Mouse (Mus musculus) stomach, embryonic 14.5 days (tissue): Measurements from ENCODE around the gene Prdm16. TPM values are rescaled to one million over a fixed set of nuclear protein-coding genes. Genes with fewer than 3 reads are reported as not detected.
A peak's percentile ranks its signal among the peaks of the same experiment; 100 is the strongest.

Experiments used
- ATAC-seq: fragments of 200-750 bp; cut with Nextera tagmentation; 2 replicates; pipeline ENCODE4 v1.8.0; 2017; ENCODE audit warnings: low read depth, moderate TSS enrichment; ENCODE audit not compliant: insufficient number of reproducible peaks, insufficient read depth, low FRiP score
- H3K27ac ChIP-seq: fragments of 300-500 bp; sonication (generic); 2 replicates; pipeline ENCODE4 v1.5.1; 2014; ENCODE audit warnings: mild to moderate bottlenecking, low read length, moderate library complexity, mixed read lengths
- H3K27me3 ChIP-seq: fragments of 300-500 bp; sonication (generic); 2 replicates; pipeline ENCODE4 v1.6.1; 2014; ENCODE audit warnings: low read length, control low read depth, mixed read lengths; ENCODE audit not compliant: control insufficient read depth, insufficient read depth
- H3K36me3 ChIP-seq: fragments of 300-500 bp; sonication (generic); 2 replicates; pipeline ENCODE4 v1.6.1; 2014; ENCODE audit warnings: mild to moderate bottlenecking, control low read depth, low read length, moderate library complexity, mixed read lengths; ENCODE audit not compliant: control insufficient read depth, insufficient read depth
- H3K4me1 ChIP-seq: fragments of 300-500 bp; sonication (generic); 2 replicates; pipeline ENCODE4 v1.6.1; 2014; ENCODE audit warnings: low read length, control low read depth, mixed read lengths; ENCODE audit not compliant: control insufficient read depth, insufficient read depth
- H3K4me2 ChIP-seq: fragments of 300-500 bp; sonication (generic); replicated peaks from 2 replicates; pipeline ENCODE4 v1.6.1; 2014; ENCODE audit warnings: low read depth, low read length, control low read depth
- H3K4me3 ChIP-seq: fragments of 300-500 bp; sonication (generic); 2 replicates; pipeline ENCODE4 v1.5.1; 2014; ENCODE audit warnings: low read depth, low read length, control low read depth
- H3K9ac ChIP-seq: fragments of 300-500 bp; sonication (generic); replicated peaks from 2 replicates; pipeline ENCODE4 v1.6.1; 2014; ENCODE audit warnings: low read depth, mild to moderate bottlenecking, control low read depth, low read length, moderate library complexity, mixed read lengths
- H3K9me3 ChIP-seq: fragments of 300-500 bp; sonication (generic); 2 replicates; pipeline ENCODE4 v1.6.1; 2016; ENCODE audit warnings: low read depth, low read length, control low read depth; ENCODE audit not compliant: control insufficient read depth
- WGBS: fragments of 180-500 bp; shearing (Covaris S2); extraction: QIAGEN DNeasy Blood & Tissue Kit; methylation state at CpG from one replicate; pipeline ENCODE4 v1.1.7; 2014; 5-methylcytosine and 5-hydroxymethylcytosine counted together
- polyA plus RNA-seq: library from polyadenylated mRNA; unstranded; fragments of >200 nt; fragmentation: Nextera tagmentation; extraction: Ambion mirVana; gene quantifications from 2 replicates; pipeline ENCODE4 v1.2.1, GENCODE M21; 2014

The Prdm16 gene
- polyA plus RNA-seq, 1 experiment from 2014 or later, result 18.4 TPM

GRCm38 (mm10) chr4:154538727-154539126 is 97.9 kb downstream of the Prdm16 start:
- H3K4me1 ChIP-seq, result peaks cover 24% of the 10 kb centered on the region; the same call in 1 of the 2 replicates
- H3K9me3 ChIP-seq, result no peaks in the 10 kb centered on the region
- 84% methylated on average over 4 of the region's 4 CpGs for WGBS
- H3K4me2 ChIP-seq, result no peak overlapping the region
- no peak for ATAC-seq
- H3K4me3 ChIP-seq, result no peak overlapping the region
- H3K27ac ChIP-seq, result no peak overlapping the region
- no peak overlapping the region for H3K9ac ChIP-seq
- no peaks in the 10 kb centered on the region for H3K36me3 ChIP-seq
- no peaks in the 10 kb centered on the region for H3K27me3 ChIP-seq

DNA sequence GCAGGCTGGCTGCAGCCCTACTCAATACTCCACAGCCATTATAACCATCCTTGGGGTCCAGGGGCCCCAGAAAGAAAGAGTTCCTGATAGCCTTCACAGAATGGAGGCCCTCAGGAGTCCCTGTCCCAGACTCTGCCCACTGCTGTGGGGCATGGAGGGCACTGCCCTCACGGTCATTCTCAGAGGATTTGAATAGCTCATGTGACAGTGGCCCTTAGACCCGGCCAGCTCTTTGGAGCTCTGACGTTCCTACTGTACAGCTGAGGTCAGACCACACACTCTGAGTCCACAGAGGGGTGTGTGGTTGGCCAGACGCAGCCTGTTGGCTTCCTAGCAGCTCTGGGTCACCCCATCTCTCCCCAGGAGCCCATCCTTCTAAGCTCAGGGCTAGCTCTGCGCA is 100.6 kb downstream of the Prdm16 start:
- 66% methylated on average over 5 of the region's 5 CpGs for WGBS
- Histone ChIP-seq H3K4me2 (no peak overlapping the region), H3K27me3 (no peaks in the 10 kb centered on the region), H3K36me3 (no peaks in the 10 kb centered on the region), H3K4me1 (peaks cover 13% of the 10 kb centered on the region; the same call in 1 of the 2 replicates), H3K27ac (no peak overlapping the region), H3K9me3 (no peaks in the 10 kb centered on the region), H3K4me3 (no peak overlapping the region), H3K9ac (no peak overlapping the region)
- ATAC-seq, result no peak

DNA sequence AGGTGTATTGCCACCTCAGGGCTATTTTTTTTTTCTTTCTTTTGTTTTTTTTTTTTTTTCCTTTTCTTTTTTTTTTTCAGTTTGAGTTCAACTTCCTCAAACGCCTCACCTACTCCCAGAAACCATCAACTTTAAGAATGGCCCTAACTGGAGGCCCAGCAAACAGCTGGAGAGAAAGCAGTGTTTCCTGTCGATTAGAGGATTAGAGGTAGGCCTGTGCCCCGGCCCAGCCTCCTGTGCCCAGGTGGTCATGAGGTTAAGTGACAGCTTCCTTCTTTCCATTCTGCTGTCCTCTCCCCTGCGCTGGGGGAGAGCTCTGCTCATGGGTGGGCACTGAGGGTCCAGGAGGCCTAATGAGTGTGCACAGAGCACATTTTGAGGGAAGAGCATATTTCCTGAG is 105.3 kb downstream of the Prdm16 start:
- Histone ChIP-seq H3K27ac (no peak overlapping the region), H3K4me1 (0 out of 2 replicates have a peak, but pooled peaks cover 12% of the 10 kb centered on the region), H3K36me3 (no peaks in the 10 kb centered on the region), H3K27me3 (no peaks in the 10 kb centered on the region), H3K4me3 (no peak overlapping the region), H3K9me3 (no peaks in the 10 kb centered on the region), H3K4me2 (no peak overlapping the region), H3K9ac (no peak overlapping the region)
- 46% methylated on average over 4 of the region's 4 CpGs for WGBS
- no peak for ATAC-seq

GRCm38 (mm10) chr4:154530336-154530735 is 106.3 kb downstream of the Prdm16 start:
- WGBS, result 64% methylated on average over 7 of the region's 7 CpGs
- Histone ChIP-seq H3K4me1 (0 out of 2 replicates have a peak, but pooled peaks cover 15% of the 10 kb centered on the region), H3K4me3 (no peak overlapping the region), H3K4me2 (no peak overlapping the region), H3K9ac (no peak overlapping the region), H3K9me3 (no peaks in the 10 kb centered on the region), H3K27me3 (no peaks in the 10 kb centered on the region), H3K36me3 (no peaks in the 10 kb centered on the region), H3K27ac (no peak overlapping the region)
- ATAC-seq, result no peak

DNA sequence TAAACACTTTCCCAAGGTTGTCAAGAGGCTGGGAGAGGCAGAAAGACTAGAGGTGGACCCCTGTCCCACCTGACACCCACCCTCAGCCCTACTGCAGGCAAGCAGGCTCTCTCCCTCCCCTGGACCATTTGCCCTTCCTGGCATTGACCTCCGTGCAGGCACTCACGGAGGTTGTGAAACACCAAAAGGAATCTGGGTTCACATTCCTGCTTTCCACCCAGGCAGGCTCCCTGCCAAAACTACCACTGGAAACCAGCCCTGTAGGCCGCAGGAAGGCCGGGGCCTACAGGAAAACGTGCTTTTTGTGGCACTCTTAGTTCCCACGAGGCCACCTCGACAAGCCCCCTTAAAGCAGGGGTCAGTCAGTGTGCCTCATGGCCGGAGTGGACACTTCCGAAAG is 109.2 kb downstream of the Prdm16 start:
- Histone ChIP-seq H3K4me3 (no peak overlapping the region), H3K27ac (peak overlapping the region; percentile 39; the same call in 1 of the 2 replicates), H3K9ac (no peak overlapping the region), H3K4me2 (no peak overlapping the region), H3K36me3 (no peaks in the 10 kb centered on the region), H3K27me3 (no peaks in the 10 kb centered on the region), H3K9me3 (no peaks in the 10 kb centered on the region), H3K4me1 (0 out of 2 replicates have a peak, but pooled peaks cover 15% of the 10 kb centered on the region)
- WGBS, result 63% methylated on average over 9 of the region's 9 CpGs
- ATAC-seq, result no peak

DNA sequence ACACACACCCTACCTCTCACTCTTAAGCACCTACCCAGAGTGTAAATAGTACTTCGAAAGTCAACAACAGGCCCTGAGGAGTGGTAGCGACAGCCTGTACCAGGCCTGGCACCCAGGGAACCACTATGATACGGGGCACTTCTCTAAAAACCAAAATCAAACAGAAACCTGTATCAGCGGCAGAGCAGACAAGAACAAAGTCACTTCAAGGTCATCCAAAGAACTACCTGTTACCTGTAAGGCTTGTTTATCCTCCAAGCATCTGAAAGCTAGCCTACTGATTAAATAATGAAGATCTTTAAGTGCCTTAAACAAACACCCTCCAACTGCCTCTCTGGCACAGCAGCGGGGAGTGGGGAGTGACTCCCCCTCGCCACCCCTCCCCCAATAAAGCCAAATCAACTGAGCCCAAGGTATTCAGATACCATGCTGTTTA is 110.3 kb downstream of the Prdm16 start:
- 0 out of 2 replicates have a peak, but pooled peaks cover 15% of the 10 kb centered on the region for H3K4me1 ChIP-seq
- no peak overlapping the region for H3K4me2 ChIP-seq
- H3K4me3 ChIP-seq, result no peak overlapping the region
- ATAC-seq, result peak; percentile 84
- no peaks in the 10 kb centered on the region for H3K9me3 ChIP-seq
- WGBS, result 68% methylated on average over 6 of the region's 6 CpGs
- peak overlapping the region; percentile 39; the same call in 1 of the 2 replicates for H3K27ac ChIP-seq
- H3K36me3 ChIP-seq, result no peaks in the 10 kb centered on the region
- no peaks in the 10 kb centered on the region for H3K27me3 ChIP-seq
- H3K9ac ChIP-seq, result no peak overlapping the region

- Histone ChIP-seq H3K27me3 (no peaks in the 10 kb centered on the region), H3K9ac (no peak overlapping the region), H3K4me3 (no peak overlapping the region), H3K9me3 (no peaks in the 10 kb centered on the region), H3K36me3 (no peaks in the 10 kb centered on the region), H3K27ac (no peak overlapping the region), H3K4me1 (0 out of 2 replicates have a peak, but pooled peaks cover 17% of the 10 kb centered on the region), H3K4me2 (no peak overlapping the region)
- 51% methylated on average over 17 of the region's 17 CpGs for WGBS
- no peak for ATAC-seq
Observed at GRCm38 (mm10) chr4:154523898-154524297, 112.8 kb downstream of the Prdm16 start.

GRCm38 (mm10) chr4:154521881-154522676 is 114.6 kb downstream of the Prdm16 start:
- H3K27me3 ChIP-seq, result no peaks in the 10 kb centered on the region
- no peaks in the 10 kb centered on the region for H3K36me3 ChIP-seq
- no peak overlapping the region for H3K27ac ChIP-seq

More at GRCm38 (mm10) chr4:154521881-154522676, 114.6 kb downstream of the Prdm16 start:
- Histone ChIP-seq H3K9ac (no peak overlapping the region), H3K4me1 (0 out of 2 replicates have a peak, but pooled peaks cover 8% of the 10 kb centered on the region), H3K4me3 (no peak overlapping the region), H3K9me3 (no peaks in the 10 kb centered on the region), H3K4me2 (no peak overlapping the region)
- ATAC-seq, result no peak
- 86% methylated on average over 7 of the region's 7 CpGs for WGBS
